Mouse (Mus musculus) left cerebral cortex, postnatal 25 days (tissue): Measurements from ENCODE around the gene Nfatc2. TPM values are rescaled to one million over a fixed set of nuclear protein-coding genes. Genes with fewer than 3 reads are reported as not detected.

ENCODE experiments used
- microRNA-seq, 2 experiments: library from miRNA; unstranded; fragments of <30 nt; microRNA quantifications; one replicate each; pipeline ENCODE4 v1.2.0; 2022
- total RNA-seq, 2 experiments: library from RNA; stranded (reverse); gene quantifications; 2 replicates each; pipeline ENCODE4 v1.2.3; 2021

Nfatc2 gene
- total RNA-seq, 2 experiments from 2014 or later, result 8.5 to 14.3 TPM

Small RNA genes lying within 50 kb of the gene (microRNA-seq; reads per million reads assigned to microRNA genes)
- 10.6 to 15.5 reads per million in 2 experiments for gene Mir7004

Other genes starting within 250 kb of the Nfatc2 start
- 100 to 1,000 TPM; 405 to 417 TPM for gene Atp9a, start 140.8 kb upstream of the Nfatc2 start, total RNA-seq
- gene Sall4, start 166.3 kb upstream of the Nfatc2 start, total RNA-seq, result under 1 TPM; 0.25 to 0.32 TPM